Comparison of ENCODE assay signal across 9 mouse cellular contexts in genomic region chr2:102290041-102290440, GRCm38 (mm10).
DNase-seq lines count a peak whose midpoint lies in the region; ATAC-seq and TF ChIP-seq lines count a peak whose summit lies in the region.
"Had no signal": no experiment of that assay in that cellular context is flagged by ENCODE, and none has a peak within 500 bp of the region (broad histone marks: within the 10 kb centered on the region; RNA-seq: fewer than 3 reads in every experiment).

No protein-coding gene starts in this region.

- H3K36me3 ChIP-seq in MEL (ENCODE audit: control insufficient read depth in 1 of 2, insufficient read depth in 2 of 2, low read length in 2 of 2) = no peaks in the 10 kb centered on the region
- H3K36me3 ChIP-seq: heart, embryonic 13.5 days had no signal

- DNase-seq in cerebellum, adult 11 months = peak; percentile 45
- peak; percentile 76 for DNase-seq in MEL (ENCODE audit: low read depth, low spot score)
- DNase-seq in cerebellum, adult 8-10 months = peak; percentile 64
- peak; percentile 59 for DNase-seq in forelimb bud, embryonic 11.5 days (ENCODE audit: low read depth, low spot score)
- DNase-seq in kidney, postnatal 14 days = peak; percentile 78
- peak; percentile 80 for DNase-seq in lung, postnatal 10 days
- DNase-seq in right cerebral cortex, postnatal 10 days (ENCODE audit: low spot score in 2 of 2) = peak; percentile 55 to 68

- H3K4me1 ChIP-seq in MEL (ENCODE audit: control insufficient read depth in 1 of 2, insufficient read depth in 2 of 2, low read length in 2 of 2) = no peaks in the 10 kb centered on the region

- H3K27me3 ChIP-seq in MEL (ENCODE audit: control insufficient read depth in 1 of 2, insufficient read depth in 2 of 2, low read length in 2 of 2) = 0 out of 4 replicates have a peak, but pooled peaks cover 0 to 1% of the 10 kb centered on the region in 2 experiments
- H3K27me3 ChIP-seq: heart, embryonic 13.5 days had no signal

- no peaks in the 10 kb centered on the region for H3K79me2 ChIP-seq in MEL (ENCODE audit: control insufficient read depth, insufficient read depth, low read length, poor library complexity)

- no peak for TF ChIP-seq EP300 in MEL (IDR thresholded peaks at IDR 0.05; ENCODE audit: low read depth in 1 of 2, low read length in 2 of 2)

- no peak overlapping the region for H3K9ac ChIP-seq in MEL (ENCODE audit: control insufficient read depth, low read depth, low read length, poor library complexity, severe bottlenecking)
- H3K9ac ChIP-seq: heart, embryonic 13.5 days had no signal

- no peak overlapping the region for H3K27ac ChIP-seq in MEL (ENCODE audit: control insufficient read depth, low read depth, low read length)
- H3K27ac ChIP-seq: heart, embryonic 13.5 days had no signal

- no peaks in the 10 kb centered on the region for H3K9me3 ChIP-seq in MEL (replicated peaks; ENCODE audit: insufficient read depth, low read length)
- H3K9me3 ChIP-seq: heart, embryonic 13.5 days had no signal

- no peak overlapping the region for H3K4me3 ChIP-seq in MEL (ENCODE audit: control insufficient read depth in 1 of 2, insufficient read depth in 1 of 2, low read depth in 2 of 2, low read length in 2 of 2)
- H3K4me3 ChIP-seq: heart, embryonic 13.5 days had no signal

- TF ChIP-seq POLR2A in MEL (IDR thresholded peaks at IDR 0.05; ENCODE audit: control insufficient read depth in 1 of 2, insufficient read depth in 1 of 2, low read depth in 1 of 2, low read length in 2 of 2, poor library complexity in 1 of 2) = no peak

- TF ChIP-seq CTCF in MEL (IDR thresholded peaks at IDR 0.05 in 2 of 3, conservative IDR thresholded peaks at IDR 0.05 in 1 of 3; ENCODE audit: control insufficient read depth in 1 of 3, insufficient read depth in 1 of 3, low read depth in 2 of 3, low read length in 3 of 3, poor library complexity in 1 of 3, severe bottlenecking in 1 of 3) = peak in 2 of 3 experiments; percentile 53 to 78; a peak in 4 of 6 replicates

- no peak for ATAC-seq in cerebellum, adult (ENCODE audit: insufficient number of reproducible peaks, low FRiP score, low TSS enrichment)

- TF ChIP-seq RAD21 in MEL (IDR thresholded peaks at IDR 0.05; ENCODE audit: low read depth, low read length) = peak; percentile 73

TF ChIP-seq in MEL, 35 proteins besides CTCF, POLR2A, EP300 and RAD21:
- peak; percentile 85 for TF ChIP-seq SMC3 (IDR thresholded peaks at IDR 0.05; ENCODE audit: low read depth, low read length)
- no peak for TF ChIP-seq TCF12 (IDR thresholded peaks at IDR 0.05; ENCODE audit: low read depth, low read length)
- no peak for TF ChIP-seq POLR2AphosphoS2 (IDR thresholded peaks at IDR 0.05; ENCODE audit: low read length)
- no peak for TF ChIP-seq RCOR1 (IDR thresholded peaks at IDR 0.05; ENCODE audit: low read depth, low read length)
- TF ChIP-seq ZC3H11A (IDR thresholded peaks at IDR 0.05; ENCODE audit: low read depth, low read length) = peak; percentile 70
- no peak for TF ChIP-seq NELFE (IDR thresholded peaks at IDR 0.05; ENCODE audit: low read depth, low read length)
- TF ChIP-seq MAFK (IDR thresholded peaks at IDR 0.05; ENCODE audit: borderline replicate concordance, low read depth, low read length) = no peak
